Mouse (Mus musculus) heart, embryonic 14.5 days (tissue): ENCODE results near the gene Micall1. TPM values are rescaled to one million over a fixed set of nuclear protein-coding genes. Genes with fewer than 3 reads are reported as not detected.
A peak's percentile ranks its signal among the peaks of the same experiment; 100 is the strongest.

Source experiments
- ATAC-seq: fragments of 200-750 bp; cut with Nextera tagmentation; 2 replicates; pipeline ENCODE4 v1.8.0; 2017; ENCODE audit warnings: low read depth, moderate TSS enrichment; ENCODE audit not compliant: insufficient number of reproducible peaks, insufficient read depth, low FRiP score
- H3K27ac ChIP-seq, 2 experiments: fragments of 200-500 bp in 1 of 2; fragments of 300-500 bp in 1 of 2; sonication (generic) in 1 of 2; replicated peaks in 1 of 2; 2 replicates each; pipeline ENCODE4 v1.5.1; 2012 to 2014; ENCODE audit warnings: low read depth in 2 of 2, low read length in 2 of 2, control low read depth in 1 of 2, mild to moderate bottlenecking in 1 of 2, mixed read lengths in 1 of 2; ENCODE audit not compliant: control insufficient read depth in 1 of 2, insufficient read depth in 1 of 2
- H3K27me3 ChIP-seq: fragments of 300-500 bp; sonication (generic); 2 replicates; pipeline ENCODE4 v1.6.1; 2014; ENCODE audit warnings: mild to moderate bottlenecking, low read length, control low read depth; ENCODE audit not compliant: control insufficient read depth, insufficient read depth
- H3K36me3 ChIP-seq: fragments of 300-500 bp; sonication (generic); 2 replicates; pipeline ENCODE4 v1.6.1; 2014; ENCODE audit warnings: mild to moderate bottlenecking, control low read depth, low read length, mixed read lengths; ENCODE audit not compliant: control insufficient read depth, insufficient read depth
- H3K4me1 ChIP-seq, 2 experiments: fragments of 200-500 bp in 1 of 2; fragments of 300-500 bp in 1 of 2; sonication (generic) in 1 of 2; 2 replicates each; pipeline ENCODE4 v1.6.1; 2012 to 2014; ENCODE audit warnings: low read length in 2 of 2, control low read depth in 1 of 2, mixed read lengths in 1 of 2; ENCODE audit not compliant: control insufficient read depth in 2 of 2, insufficient read depth in 2 of 2
- H3K4me2 ChIP-seq: fragments of 300-500 bp; sonication (generic); 2 replicates; pipeline ENCODE4 v1.6.1; 2014; ENCODE audit warnings: mild to moderate bottlenecking, low read length
- H3K4me3 ChIP-seq, 2 experiments: fragments of 200-500 bp in 1 of 2; fragments of 300-500 bp in 1 of 2; sonication (generic) in 1 of 2; 2 replicates each; pipeline ENCODE4 v1.5.1; 2012 to 2014; ENCODE audit warnings: low read length in 2 of 2, mild to moderate bottlenecking in 2 of 2, control low read depth in 1 of 2, low read depth in 1 of 2, moderate library complexity in 1 of 2; ENCODE audit not compliant: control insufficient read depth in 1 of 2, insufficient read depth in 1 of 2
- H3K9ac ChIP-seq: fragments of 300-500 bp; sonication (generic); 2 replicates; pipeline ENCODE4 v1.6.1; 2014; ENCODE audit warnings: mild to moderate bottlenecking, low read length
- H3K9me3 ChIP-seq: fragments of 300-500 bp; sonication (generic); 2 replicates; pipeline ENCODE4 v1.6.1; 2016; ENCODE audit warnings: low read length, control low read depth; ENCODE audit not compliant: control insufficient read depth
- WGBS: fragments of 180-500 bp; shearing (Covaris S2); extraction: QIAGEN DNeasy Blood & Tissue Kit; methylation state at CpG from one replicate; pipeline ENCODE4 v1.1.7; 2014; 5-methylcytosine and 5-hydroxymethylcytosine counted together
- polyA plus RNA-seq: library from polyadenylated mRNA; unstranded; fragments of >200 nt; fragmentation: Nextera tagmentation; extraction: Ambion mirVana; gene quantifications from 2 replicates; pipeline ENCODE4 v1.2.1, GENCODE M21; 2014

The Micall1 gene
- 18.9 and 20.2 TPM in 2 replicates for polyA plus RNA-seq

DNA sequence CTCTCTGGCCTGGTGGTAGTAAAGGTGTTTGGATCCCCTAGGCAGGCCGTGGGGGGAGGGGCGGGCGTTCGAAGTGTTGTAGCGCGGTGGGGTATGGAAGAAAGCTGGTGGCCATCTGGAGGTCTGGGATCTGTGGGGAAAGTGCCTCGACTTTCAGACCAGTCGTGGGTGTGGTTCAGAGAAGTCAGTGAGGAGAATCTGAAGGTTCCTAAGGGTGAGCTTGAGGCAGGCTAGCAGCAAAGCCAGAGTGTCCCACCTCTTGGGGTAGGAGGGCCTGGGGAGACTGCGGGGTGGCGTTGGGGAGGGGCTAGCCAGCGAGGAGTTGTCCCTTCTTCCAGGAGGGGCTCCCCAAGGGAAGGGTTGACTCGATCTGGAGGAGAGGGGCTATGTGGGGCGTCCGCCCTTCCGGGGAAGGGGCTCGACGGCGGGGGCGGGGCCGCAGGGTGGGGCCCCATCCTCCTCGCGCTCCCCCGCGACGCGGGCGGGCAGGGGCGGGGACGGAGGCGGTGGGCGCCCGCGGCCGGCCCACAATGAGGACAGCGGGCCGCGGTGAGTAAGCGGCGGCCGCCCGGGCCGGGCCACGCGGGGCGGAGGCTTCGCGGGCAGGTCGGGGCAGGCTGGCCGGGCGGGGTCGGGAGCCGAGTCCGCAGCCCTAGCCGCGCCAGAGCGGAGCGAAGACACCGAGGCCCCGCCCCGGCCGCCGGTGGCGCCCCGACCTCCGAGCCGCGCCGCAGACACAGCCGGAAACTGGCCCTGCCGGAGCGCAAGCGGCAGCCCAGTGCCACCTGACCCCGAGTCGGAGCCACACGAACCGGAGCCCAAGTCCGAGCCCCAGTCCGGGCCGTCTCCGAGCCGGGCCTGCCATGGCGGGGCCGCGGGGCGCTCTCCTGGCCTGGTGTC lies at the start of gene Micall1:
TSS of gene Micall1 (plus strand) at position 478 of the 900 bp plus-strand sequence.
- Histone ChIP-seq H3K9ac (peak within 1 kb of the TSS; percentile 99), H3K9me3 (no peaks in the 10 kb centered on the region), H3K4me2 (peak within 1 kb of the TSS; percentile 95), H3K27me3 (no peaks in the 10 kb centered on the region), H3K36me3 (peaks cover 12% of the 10 kb centered on the region), H3K4me3 (peak within 1 kb of the TSS; percentile 94 to 95), H3K27ac (peak within 1 kb of the TSS; percentile 95 to 98), H3K4me1 (peaks cover 26 to 37% of the 10 kb centered on the region in 2 experiments)
- peak; percentile 71 for ATAC-seq
- WGBS = under 1% methylated on average over 48 of the region's 85 CpGs

DNA sequence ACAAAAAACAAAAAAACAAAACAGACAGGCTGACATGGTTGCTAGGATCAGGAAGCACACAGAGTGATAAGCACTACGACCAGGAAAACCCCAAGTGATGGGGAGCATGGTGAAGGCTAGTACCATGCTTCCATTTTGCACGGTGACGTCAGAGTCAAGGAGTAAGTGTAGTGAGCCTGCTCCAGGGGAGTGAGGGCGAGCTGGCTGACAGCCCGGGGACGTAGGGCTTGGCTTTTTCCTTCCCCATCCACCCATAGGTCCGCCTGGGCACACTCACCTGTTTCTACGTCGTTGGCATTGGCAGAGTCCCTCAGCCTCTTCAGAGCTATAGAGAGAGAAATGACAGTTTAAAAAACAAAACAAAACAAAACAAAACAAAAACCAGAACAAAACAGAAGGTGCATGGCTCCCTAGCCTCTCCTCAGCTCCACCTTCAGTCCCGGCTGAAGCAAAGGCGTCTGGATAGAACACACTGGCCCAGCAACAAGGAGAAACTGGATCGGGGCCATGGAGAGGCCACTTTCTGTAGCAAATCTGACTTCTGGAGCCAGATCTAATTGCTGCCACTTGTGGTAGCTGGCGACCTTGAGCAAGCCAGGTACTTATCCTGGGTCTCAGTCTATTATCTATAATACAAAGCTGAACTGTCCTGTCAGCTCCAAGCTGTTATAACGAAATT lies 47.7 kb upstream of the Micall1 start:
- Histone ChIP-seq H3K27me3 (no peaks in the 10 kb centered on the region), H3K36me3 (peaks cover 50% of the 10 kb centered on the region), H3K4me2 (peak overlapping the region; percentile 89), H3K27ac (no peak overlapping the region), H3K9me3 (no peaks in the 10 kb centered on the region), H3K4me3 (no peak overlapping the region), H3K4me1 (peaks cover 0 to 13% of the 10 kb centered on the region in 2 experiments; a peak in 2 of 4 replicates), H3K9ac (peak overlapping the region; percentile 90; the same call in 1 of the 2 replicates)
- ATAC-seq = no peak
- WGBS = 70% methylated on average over 14 of the region's 14 CpGs

DNA sequence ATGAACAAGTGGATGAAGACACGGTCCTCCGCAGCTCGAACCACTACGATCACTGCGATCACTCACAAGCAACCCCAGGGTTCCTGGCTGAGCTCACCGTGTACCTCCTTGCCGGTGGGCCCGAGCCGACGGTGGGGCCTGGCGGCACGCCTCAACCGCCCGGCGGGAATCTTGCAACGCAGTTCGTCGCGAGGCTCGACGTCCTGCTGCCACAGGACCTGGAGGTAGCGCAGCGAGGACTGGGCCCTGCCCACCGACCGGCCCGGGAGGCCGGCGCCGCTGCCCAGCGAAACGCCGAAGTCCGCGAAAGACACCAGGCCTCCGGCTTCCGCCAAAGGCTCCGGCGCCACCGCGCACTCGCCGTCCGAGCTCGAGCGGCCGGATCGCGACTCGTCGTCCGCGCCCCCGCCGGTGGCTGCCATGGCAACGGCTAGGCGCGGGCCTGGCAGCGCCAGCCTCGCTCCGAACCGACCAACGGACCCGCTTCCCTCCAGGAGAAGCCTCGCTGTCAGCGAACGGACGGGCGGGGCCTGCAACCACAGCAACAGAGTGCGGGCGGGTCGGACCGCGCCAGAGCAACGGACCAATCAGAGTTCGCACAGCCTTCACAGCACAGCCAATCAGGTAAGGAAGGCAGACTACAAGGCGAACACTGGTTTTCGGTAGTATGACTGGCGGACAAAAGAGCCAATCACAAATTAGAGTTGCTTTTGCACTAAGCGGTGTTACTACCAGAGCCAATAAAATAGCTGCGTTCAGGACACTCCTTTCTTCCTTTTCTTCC lies 46.1 kb upstream of the Micall1 start, which contains the start of gene Ankrd54:
TSS of gene Ankrd54 (minus strand) at position 518 of the 784 bp plus-strand sequence.
- H3K9me3 ChIP-seq = no peaks in the 10 kb centered on the region
- peak within 1 kb of the TSS; percentile 64 to 77 for H3K27ac ChIP-seq
- H3K9ac ChIP-seq = peak within 1 kb of the TSS; percentile 90
- H3K36me3 ChIP-seq = peaks cover 35% of the 10 kb centered on the region
- ATAC-seq = peak; percentile 100
- WGBS = under 1% methylated on average over 79 of the region's 80 CpGs
- no peaks in the 10 kb centered on the region for H3K27me3 ChIP-seq
- H3K4me3 ChIP-seq = peak within 1 kb of the TSS; percentile 77 to 93
- H3K4me1 ChIP-seq = peaks cover 0 to 13% of the 10 kb centered on the region in 2 experiments; a peak in 2 of 4 replicates
- H3K4me2 ChIP-seq = peak within 1 kb of the TSS; percentile 89

DNA sequence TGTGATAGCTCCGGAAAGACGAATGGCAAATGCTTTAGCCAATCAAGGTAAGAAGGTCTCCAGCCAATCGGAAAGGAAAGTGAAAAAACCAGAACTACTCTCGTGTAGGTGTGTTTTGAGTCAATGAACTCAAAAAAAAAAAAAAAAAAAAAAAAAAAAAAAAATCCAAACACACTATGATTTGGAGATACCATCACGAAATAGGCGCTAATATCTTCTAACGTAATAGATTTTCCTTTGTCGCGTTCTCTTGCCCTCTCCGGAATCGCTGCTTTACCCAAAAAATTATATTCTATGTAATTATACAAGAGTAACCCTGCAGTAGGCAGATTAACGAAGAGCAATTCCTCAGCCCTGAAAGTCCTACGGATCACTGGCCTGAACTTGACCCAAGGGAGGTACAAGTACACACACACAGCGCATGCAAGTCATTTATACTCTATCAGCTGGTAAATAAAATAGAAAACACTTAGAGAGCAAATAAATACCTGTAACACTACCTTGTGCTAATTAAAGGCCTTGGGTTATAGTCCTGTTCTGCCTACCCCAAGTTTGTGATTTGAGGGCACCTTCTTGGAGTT lies 45.4 kb upstream of the Micall1 start:
- 9% methylated on average over 14 of the region's 14 CpGs for WGBS
- no peaks in the 10 kb centered on the region for H3K9me3 ChIP-seq
- no peaks in the 10 kb centered on the region for H3K27me3 ChIP-seq
- peak overlapping the region; percentile 71 for H3K4me2 ChIP-seq
- H3K4me1 ChIP-seq = peaks cover 0 to 13% of the 10 kb centered on the region in 2 experiments; a peak in 2 of 4 replicates
- ATAC-seq = no peak
- peaks cover 28% of the 10 kb centered on the region for H3K36me3 ChIP-seq
- H3K27ac ChIP-seq = 0 out of 4 replicates have a peak overlapping the region, but pooled peaks of 1 of the 2 experiments have one; percentile 19
- H3K9ac ChIP-seq = peak overlapping the region; percentile 68
- peak overlapping the region; percentile 11 to 33; a peak in 3 of 4 replicates for H3K4me3 ChIP-seq

DNA sequence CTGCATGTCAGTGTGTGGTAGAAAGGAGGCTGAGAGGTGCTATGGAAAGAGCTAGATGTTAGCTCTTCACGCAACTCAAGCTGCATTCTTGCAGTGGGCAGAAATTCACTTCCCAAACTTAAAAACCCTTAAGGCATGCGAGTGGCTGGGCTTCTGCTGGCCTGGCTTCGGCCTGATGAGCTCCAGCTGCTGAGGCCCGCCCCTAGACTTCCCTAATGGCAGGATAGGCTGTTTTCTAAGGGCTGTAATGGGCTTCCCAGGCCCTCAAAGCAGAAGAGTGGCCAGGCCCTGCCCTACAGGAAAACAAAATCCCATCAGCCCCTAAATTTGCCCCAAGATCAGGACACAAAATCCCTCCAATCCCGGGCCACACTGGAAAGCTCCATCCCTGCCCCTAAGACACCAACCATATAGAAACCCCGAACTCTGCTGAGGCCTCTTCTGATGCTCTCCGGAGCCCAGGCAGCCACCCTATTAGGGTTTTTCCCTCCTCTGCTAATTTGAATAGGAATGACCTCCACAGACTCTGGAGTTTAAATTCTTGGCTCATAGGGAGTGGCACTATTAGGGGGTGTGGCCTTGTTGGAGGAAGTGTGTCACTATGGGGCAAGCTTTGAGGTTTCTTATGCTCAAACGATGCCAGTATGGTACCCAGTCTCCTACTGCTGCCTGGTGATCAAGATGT lies 43.5 kb upstream of the Micall1 start:
- Histone ChIP-seq H3K4me2 (no peak overlapping the region), H3K4me1 (peaks cover 2 to 13% of the 10 kb centered on the region in 2 experiments; a peak in 2 of 4 replicates), H3K27me3 (no peaks in the 10 kb centered on the region), H3K36me3 (peaks cover 8% of the 10 kb centered on the region), H3K4me3 (no peak overlapping the region), H3K27ac (no peak overlapping the region), H3K9ac (no peak overlapping the region), H3K9me3 (no peaks in the 10 kb centered on the region)
- WGBS = 38% methylated on average over 8 of the region's 8 CpGs
- no peak for ATAC-seq

DNA sequence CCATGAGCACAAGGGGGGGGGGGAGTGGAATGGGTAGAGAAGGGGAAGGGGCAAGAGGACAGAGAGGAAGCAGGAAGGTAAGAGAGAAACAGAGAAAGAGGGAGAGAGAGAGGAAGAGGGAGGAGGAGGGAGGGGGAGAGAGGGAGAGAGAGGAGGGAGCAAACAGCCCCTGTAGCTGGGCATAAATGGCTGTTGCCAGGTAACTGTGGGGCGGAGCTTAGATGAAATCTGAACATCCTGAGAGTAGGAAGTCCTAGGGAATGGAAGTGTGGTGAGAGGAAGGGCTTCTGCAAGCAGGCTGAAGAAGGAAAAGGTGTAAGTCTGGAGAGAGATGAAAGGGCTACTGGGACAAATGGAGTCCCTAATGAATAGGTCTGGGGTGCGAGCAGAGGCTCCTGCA lies 42.4 kb upstream of the Micall1 start:
- no peaks in the 10 kb centered on the region for H3K9me3 ChIP-seq
- H3K4me3 ChIP-seq = no peak overlapping the region
- H3K36me3 ChIP-seq = no peaks in the 10 kb centered on the region
- no peak overlapping the region for H3K27ac ChIP-seq
- 48% methylated on average over 2 of the region's 2 CpGs for WGBS
- no peaks in the 10 kb centered on the region for H3K27me3 ChIP-seq
- no peak for ATAC-seq
- H3K4me1 ChIP-seq = peaks cover 2 to 8% of the 10 kb centered on the region in 2 experiments; a peak in 2 of 4 replicates
- H3K9ac ChIP-seq = no peak overlapping the region
- no peak overlapping the region for H3K4me2 ChIP-seq
